Mouse (Mus musculus): Measurements from ENCODE around the gene Lgals3bp.
A peak's percentile ranks its signal among the peaks of the same experiment; 100 is the strongest.

Gene Lgals3bp

DNA sequence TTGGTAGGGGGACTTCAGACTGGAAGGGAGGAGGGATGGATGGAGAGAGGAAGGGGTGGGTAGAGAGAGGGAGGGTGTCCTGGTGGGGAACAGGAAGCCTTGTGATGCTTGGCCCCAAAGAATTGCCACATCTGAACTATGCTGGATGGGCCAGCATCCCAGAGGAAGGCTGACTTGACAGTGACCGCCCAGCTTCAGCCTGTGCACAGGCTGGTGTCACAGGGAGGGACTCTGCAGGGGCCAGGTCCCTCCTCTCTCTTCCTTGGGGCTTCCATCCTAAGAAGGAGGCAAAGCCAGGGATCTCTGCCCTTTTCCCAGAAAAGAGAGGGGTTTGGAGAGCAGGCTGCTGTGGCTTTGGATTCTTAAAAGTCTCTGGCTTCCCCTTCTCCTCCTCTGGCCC, 39.4 kb downstream of the Lgals3bp start:
- DNase-seq (ENCODE audit: low spot score) = no peak

DNA sequence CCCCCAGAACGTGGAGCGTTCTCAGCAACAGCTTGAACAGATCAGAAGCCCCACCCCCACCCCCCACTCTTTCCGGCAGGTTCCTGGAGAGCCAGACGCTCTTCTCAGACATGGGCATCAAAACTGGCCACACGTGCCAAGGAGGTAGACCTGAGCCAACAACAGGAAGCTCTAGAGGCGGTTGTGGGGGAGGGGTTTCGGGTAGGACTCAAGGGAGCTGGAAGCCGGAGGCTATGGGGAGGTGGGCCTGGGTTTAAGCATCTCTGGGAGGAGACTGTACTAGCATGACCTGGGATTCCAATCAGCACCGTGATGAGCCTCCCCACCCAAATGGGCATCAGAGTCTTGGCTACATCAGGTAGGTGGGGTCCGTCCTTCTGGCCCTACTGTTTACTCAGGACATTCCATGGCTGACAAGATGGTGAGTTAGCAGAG, 41.0 kb downstream of the Lgals3bp start:
- peak; percentile 43 for DNase-seq (ENCODE audit: low spot score)

DNA sequence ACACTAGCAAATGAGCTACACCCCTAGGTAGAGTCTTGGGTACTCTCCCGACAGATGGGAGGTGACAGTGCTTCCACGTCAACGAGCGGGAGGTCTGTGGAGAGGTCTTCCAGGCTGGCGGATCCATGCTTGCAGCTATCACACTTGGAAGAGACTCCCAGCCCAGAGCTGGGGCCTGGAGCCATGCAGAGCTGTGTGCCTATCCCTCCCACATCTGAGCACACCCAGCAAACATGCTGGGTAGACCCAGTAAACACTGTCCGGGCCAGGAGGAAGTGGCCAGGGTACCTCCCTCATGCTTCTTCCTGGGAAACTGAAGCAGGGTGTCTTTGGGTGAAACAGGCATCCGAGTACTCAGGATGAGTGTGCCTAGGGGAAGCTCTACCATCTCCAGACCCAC, 41.4 kb downstream of the Lgals3bp start:
- DNase-seq (ENCODE audit: low spot score) = no peak

DNA sequence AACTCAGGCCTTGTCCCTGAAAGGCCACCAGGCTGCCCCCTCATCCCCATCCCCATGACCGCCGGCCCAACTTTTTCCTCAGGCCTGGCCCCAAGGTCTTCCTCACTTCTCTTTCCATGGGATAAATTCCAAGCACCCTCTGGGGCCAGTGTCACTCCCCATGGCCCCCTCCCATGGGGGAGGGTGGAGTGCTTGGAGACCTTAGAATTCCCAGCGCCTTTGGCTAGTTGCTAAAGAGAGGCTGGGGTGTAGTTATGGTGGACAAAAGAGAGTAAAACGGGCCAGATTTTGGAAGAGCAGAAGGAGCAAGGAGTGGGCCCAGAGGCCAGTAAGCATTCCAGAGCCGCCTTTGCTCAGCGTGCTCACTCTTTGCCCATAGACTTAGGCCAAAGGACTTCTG, 46.3 kb downstream of the Lgals3bp start, which contains the start of gene Timp2:
TSS of gene Timp2 (minus strand) at position 101 of the 400 bp plus-strand sequence.
- DNase-seq (ENCODE audit: low spot score) = no peak

DNA sequence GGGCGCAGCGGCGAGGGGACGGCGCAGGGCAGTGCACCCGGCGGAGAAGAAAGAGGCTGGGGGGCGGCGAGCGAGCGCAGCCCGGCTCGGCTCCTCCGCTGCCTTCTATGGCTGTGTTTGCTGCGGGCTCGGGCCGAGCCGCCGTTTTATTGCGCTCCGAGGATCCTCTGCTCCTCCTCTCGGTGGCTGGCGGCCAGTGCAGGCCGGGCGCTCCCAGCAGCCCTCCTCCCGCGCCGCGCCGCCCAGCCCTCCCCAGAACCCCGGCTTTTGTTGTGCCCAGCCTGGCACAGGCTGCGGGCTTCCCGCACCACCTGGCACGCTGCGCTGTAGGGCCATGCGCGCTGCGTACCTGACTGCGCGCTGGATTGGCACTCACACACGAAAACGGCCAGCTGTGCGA, 46.7 kb downstream of the Lgals3bp start:
- DNase-seq (ENCODE audit: low spot score) = peak; percentile 90

DNA sequence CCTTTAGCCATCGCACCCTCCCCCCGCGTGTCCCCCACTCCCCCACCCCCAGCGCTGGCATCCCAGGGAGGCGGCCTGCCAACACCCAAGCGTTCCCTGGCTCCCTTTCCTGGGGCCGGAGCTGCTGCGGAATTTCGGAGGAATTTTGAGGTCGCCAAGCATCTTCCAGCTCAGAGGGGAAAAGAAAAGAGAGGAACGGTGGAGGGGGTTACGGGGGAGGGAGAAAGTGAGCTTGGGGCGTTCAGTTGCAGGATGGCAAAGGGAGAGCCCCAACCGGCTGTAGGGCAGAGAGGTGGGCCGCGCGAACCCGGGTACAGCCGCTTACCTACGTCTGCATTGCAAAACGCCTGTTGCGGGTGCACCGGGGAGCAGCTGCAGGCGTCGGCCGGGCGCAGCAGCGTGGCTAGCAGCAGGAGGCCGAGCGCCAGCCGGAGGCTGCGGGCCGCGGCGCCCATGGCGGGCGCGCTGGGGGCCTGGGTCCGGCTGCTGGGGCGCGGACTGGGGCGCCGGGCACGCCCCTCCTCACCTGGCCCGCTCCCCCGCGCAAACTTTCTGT, 47.2 kb downstream of the Lgals3bp start:
- DNase-seq (ENCODE audit: low spot score) = peak; percentile 39

DNA sequence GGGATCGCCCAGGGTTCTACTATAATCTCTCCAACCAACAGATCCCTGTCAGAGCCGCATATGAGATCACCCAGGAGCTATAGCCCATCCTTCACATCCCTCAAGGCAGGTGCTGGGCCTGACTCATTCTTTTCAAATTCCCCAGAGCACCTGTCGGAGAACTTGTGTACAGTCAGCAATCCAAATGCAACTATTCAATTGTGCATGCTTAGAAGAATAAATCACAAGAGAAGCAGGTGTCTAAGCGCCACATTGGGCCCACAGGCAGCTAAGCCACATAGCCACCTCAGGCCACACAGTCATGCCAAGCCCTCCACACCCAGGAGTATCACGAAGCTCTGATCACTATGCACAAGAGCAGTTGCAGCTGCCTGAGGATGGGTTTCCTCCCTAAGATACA, 52.4 kb downstream of the Lgals3bp start:
- DNase-seq (ENCODE audit: low spot score) = no peak

DNA sequence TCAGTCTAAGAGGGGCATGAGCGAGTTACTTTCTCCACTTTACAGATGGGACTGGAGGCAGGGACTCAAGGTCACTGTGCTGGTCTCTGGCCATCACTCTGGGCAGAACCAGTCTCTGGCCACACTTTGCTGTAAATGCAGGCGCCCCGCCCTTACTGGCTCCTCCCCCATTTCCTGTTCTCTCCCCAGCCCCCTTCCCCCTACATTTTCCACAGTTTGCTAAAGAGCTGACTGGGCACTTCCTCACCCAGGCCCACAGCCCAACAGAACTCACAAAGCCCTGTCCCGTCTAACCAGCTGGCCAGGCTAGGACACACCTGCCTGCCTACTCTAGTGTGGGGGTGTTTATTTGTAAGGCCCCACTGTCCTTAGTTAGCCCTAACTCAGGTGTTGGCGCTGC, 53.0 kb downstream of the Lgals3bp start:
- no peak for DNase-seq (ENCODE audit: low spot score)

DNA sequence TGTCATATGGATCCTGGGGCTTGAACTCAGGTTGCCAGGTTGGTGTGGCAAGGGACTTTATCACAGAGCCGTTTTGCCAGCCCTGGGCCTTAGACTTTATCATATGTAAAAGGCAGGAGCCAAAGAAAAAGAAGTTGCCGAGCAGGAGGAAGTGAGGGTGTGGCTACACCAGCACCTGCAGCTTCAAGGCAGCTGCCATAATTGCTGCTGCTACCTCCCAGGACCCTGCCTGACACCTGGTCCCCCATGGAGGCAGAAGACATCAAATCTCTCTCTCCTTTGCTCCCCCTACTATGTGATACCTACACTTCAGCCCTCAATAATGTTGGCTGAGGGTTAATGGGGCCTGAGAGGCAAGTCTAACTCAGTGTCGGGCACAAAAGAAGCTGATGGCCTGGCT, 53.5 kb downstream of the Lgals3bp start:
- DNase-seq (ENCODE audit: low spot score) = no peak

DNA sequence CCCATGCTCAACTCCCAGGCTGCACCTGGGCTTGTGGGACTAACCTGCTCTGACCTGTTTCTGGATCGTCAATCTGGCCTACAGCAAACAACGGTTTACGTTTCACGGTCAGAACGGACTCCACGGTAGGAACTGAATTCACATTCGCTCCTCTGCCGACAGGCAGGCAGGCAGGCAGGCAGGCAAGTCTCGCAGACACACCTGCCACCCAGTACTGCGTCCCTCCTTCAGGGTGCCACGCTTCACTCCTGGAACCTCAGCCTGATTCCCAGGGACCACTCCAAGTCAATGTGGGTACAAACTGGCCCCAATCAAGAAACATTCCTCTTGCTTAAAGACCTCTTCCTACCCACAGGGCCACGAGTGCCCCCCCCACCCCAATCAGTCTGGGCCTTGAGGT, 54.0 kb downstream of the Lgals3bp start:
- no peak for DNase-seq (ENCODE audit: low spot score)

DNA sequence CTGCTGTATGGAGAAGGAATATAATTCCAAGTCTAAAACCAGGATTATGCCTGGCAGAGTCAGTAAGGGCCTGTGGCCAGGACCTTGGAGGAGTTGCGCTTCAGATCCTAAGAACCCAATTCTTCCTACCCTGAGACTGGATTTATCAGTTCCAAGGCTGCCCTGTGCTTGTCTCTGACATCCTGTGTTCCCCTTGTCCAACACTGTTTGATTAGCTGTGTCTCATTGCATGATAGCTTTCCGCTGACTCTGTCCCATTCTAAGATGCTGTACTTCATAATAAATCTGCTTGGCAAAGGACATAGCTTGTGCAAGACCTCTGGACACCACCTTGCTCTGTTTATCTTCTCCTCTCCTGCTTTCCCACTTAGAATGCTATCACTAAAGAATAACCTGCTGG, 54.5 kb downstream of the Lgals3bp start:
- DNase-seq (ENCODE audit: low spot score) = no peak

DNA sequence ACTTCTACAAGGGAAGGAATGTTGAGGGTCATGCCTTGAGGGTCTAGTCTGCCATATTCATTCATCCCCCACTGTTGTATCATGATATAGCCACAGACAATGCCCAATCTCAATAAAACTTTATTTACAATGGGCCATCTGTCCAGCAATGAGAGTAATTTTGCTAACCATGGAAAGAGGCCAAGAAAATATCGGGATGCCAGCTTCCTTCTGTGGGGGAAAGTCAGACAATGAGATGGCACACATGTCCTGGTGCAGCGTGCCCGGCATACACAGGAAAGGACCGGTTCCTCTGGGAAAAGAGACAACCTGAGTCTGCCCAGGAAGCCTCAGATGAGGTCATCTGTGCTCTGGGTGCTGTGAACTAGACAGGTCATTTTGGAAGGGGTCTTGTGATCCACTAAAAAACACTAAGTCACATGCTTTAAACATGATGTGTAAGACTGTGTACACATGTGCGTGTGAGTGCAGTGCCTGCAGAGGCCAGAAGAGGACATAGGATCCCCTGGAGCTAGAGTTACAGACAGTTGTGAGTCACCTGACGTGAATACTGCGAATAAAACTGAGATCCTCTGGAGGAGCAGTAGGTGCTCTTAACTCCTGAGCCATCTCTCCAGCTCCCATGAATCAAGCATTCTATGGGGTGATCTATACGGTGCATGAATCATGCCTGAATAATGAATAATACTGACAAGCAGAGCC, 55.3 kb downstream of the Lgals3bp start:
- DNase-seq (ENCODE audit: low spot score) = no peak

DNA sequence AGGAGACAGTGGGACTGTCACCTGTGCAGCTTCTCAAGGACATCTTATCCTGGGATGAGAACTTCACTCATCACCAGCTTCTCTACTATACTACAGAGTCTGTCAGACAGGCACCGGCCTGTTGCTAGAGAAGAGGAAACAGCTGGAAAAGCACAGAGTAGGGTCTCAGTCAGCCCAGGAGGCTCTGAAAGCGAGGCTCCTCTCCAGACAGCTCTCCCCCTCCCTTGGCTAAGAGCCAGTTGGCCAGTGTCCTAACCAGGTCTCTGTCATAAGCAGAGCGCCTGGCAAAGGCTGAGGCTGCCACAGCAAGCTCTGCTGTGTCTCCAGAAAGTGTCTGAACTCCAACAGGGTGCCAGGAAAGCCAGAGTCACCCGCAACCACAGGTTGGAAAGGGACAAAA, 56.2 kb downstream of the Lgals3bp start:
- DNase-seq (ENCODE audit: low spot score) = no peak

DNA sequence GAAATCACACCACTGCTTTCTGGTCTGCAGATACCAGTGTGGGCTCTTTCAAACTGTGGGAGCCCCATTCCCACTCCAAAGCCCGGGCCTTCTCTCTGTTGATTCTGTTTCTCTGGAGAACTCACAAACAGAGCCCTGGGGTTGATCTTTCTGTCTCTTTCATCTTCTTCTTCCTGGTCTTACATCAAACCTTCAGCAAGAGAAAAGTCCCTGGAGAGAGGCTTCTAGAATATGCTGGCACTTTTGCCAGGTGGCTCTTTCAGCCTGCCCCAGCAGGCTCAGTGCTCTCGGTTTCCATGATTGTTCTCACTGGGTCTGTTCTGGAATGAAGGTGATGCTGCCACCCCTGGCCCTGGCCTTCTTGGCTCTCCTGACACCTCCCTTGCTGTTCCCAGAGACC, 58.3 kb downstream of the Lgals3bp start:
- no peak for DNase-seq (ENCODE audit: low spot score)
